Mouse (Mus musculus) heart, adult 2 months (tissue): ENCODE data around the gene Med13l. TPM values are rescaled to one million over a fixed set of nuclear protein-coding genes. Genes with fewer than 3 reads are reported as not detected.

Source experiments
- DNase-seq, 2 experiments: peaks; one replicate each; pipeline ENCODE4 v3.0.0; 2021
- H3K27ac ChIP-seq: fragments of 200-600 bp; 2 replicates; pipeline ENCODE4 v1.8.1; 2022
- H3K27me3 ChIP-seq: fragments of 200-500 bp; 2 replicates; pipeline ENCODE4 v1.6.1; 2012; ENCODE audit warnings: mild to moderate bottlenecking, low read length, inconsistent platforms, mixed read lengths; ENCODE audit not compliant: control insufficient read depth, insufficient read depth
- H3K36me3 ChIP-seq: fragments of 200-500 bp; 2 replicates; pipeline ENCODE4 v1.6.1; 2012; ENCODE audit warnings: low read length, inconsistent platforms; ENCODE audit not compliant: control insufficient read depth, insufficient read depth
- H3K4me1 ChIP-seq: fragments of 200-500 bp; 2 replicates; pipeline ENCODE4 v1.6.1; 2011; ENCODE audit warnings: low read length; ENCODE audit not compliant: control insufficient read depth, insufficient read depth
- H3K4me3 ChIP-seq: fragments of 200-600 bp; 2 replicates; pipeline ENCODE4 v1.8.1; 2022
- H3K79me2 ChIP-seq: fragments of 200-500 bp; replicated peaks from 2 replicates; pipeline ENCODE4 v1.6.1; 2012; ENCODE audit warnings: mild to moderate bottlenecking, inconsistent platforms, low read length, moderate library complexity, mixed read lengths; ENCODE audit not compliant: control insufficient read depth, insufficient read depth
- H3K9ac ChIP-seq: fragments of 200-500 bp; 2 replicates; pipeline ENCODE4 v1.6.1; 2012; ENCODE audit warnings: low read depth, mild to moderate bottlenecking, control low read depth, inconsistent platforms, low read length, mixed read lengths
- CTCF ChIP-seq: fragments of 200-600 bp; IDR thresholded peaks from 2 replicates; pipeline ENCODE4 v1.8.1; 2022; ENCODE audit warnings: antibody characterized with exemption, mild to moderate bottlenecking, moderate library complexity
- EP300 ChIP-seq: fragments of 200-500 bp; IDR thresholded peaks from 2 replicates; pipeline ENCODE4 v1.6.1; 2011; ENCODE audit warnings: low read depth, low read length, control low read depth; ENCODE audit not compliant: insufficient read depth
- POLR2A ChIP-seq: fragments of 200-500 bp; IDR thresholded peaks from 2 replicates; pipeline ENCODE4 v1.6.1; 2011; ENCODE audit warnings: mild to moderate bottlenecking, low read depth, low read length, control low read depth; ENCODE audit not compliant: insufficient read depth
- WGBS: fragments of 180-500 bp; shearing (Covaris S2); methylation state at CpG from one replicate; pipeline ENCODE4 v1.1.7; 2018; 5-methylcytosine and 5-hydroxymethylcytosine counted together
- intact Hi-C: fragments of 180-260 bp; cut with DNase I; formaldehyde crosslinking; loops from one replicate; pipeline ENCODE4 v1.15.1; 2025
- polyA plus RNA-seq: library from polyadenylated mRNA; depleted of rRNA; stranded (reverse); fragments of >200 nt; gene quantifications from 2 replicates; pipeline ENCODE4 v1.2.3, GENCODE M21; 2012
- total RNA-seq, 2 experiments: library from RNA; stranded (reverse); gene quantifications; 2 replicates each; pipeline ENCODE4 v1.2.3; 2021

The Med13l gene
- total and polyA plus RNA-seq, 3 experiments: 11.0 to 30.8 (median 29.9) TPM

- H3K9ac ChIP-seq: no peak overlapping the region
- 93% methylated on average over 6 of the region's 6 CpGs for WGBS
- H3K27me3 ChIP-seq: no peaks in the 10 kb centered on the region
- DNase-seq: no peak
- H3K36me3 ChIP-seq: no peaks in the 10 kb centered on the region
- H3K27ac ChIP-seq: no peak overlapping the region
- H3K4me3 ChIP-seq: no peak overlapping the region
- peaks cover 18% of the 10 kb centered on the region for H3K4me1 ChIP-seq
- TF ChIP-seq EP300 (no peak), CTCF (no peak), POLR2A (no peak)
- peaks cover 12% of the 10 kb centered on the region for H3K79me2 ChIP-seq
- intact Hi-C loops: loop anchor here (5.0 kb wide), 1 partner anchor 331 kb away; no protein-coding TSS in a partner anchor
Observed at GRCm38 (mm10) chr5:118598601-118599000, 38.1 kb downstream of the Med13l start.

GRCm38 (mm10) chr5:118601452-118601851, 41.0 kb downstream of the Med13l start:
- Histone ChIP-seq H3K4me1 (peaks cover 12% of the 10 kb centered on the region), H3K4me3 (no peak overlapping the region), H3K27ac (no peak overlapping the region), H3K27me3 (no peaks in the 10 kb centered on the region), H3K79me2 (peaks cover 5% of the 10 kb centered on the region), H3K36me3 (no peaks in the 10 kb centered on the region), H3K9ac (no peak overlapping the region)
- WGBS: 89% methylated on average over 4 of the region's 4 CpGs
- DNase-seq: no peak
- TF ChIP-seq POLR2A: no peak
- no peak for TF ChIP-seq CTCF
- no peak for TF ChIP-seq EP300
- intact Hi-C loops: loop anchor here (5.0 kb wide), 1 partner anchor 36 kb away; no protein-coding TSS in a partner anchor

- intact Hi-C loops: loop anchor here (5.0 kb wide), 1 partner anchor 35 kb away; no protein-coding TSS in a partner anchor
- no peaks in the 10 kb centered on the region for H3K36me3 ChIP-seq
- H3K4me3 ChIP-seq: no peak overlapping the region
- H3K4me1 ChIP-seq: peaks cover 12% of the 10 kb centered on the region
- peaks cover 4% of the 10 kb centered on the region for H3K79me2 ChIP-seq
- no peak overlapping the region for H3K27ac ChIP-seq
- H3K9ac ChIP-seq: no peak overlapping the region
- no peaks in the 10 kb centered on the region for H3K27me3 ChIP-seq
- 60% methylated on average over 7 of the region's 7 CpGs for WGBS
- no peak for DNase-seq
- no peak for TF ChIP-seq EP300
Observed at GRCm38 (mm10) chr5:118602706-118603105, 42.2 kb downstream of the Med13l start.

- Histone ChIP-seq H3K9ac (no peak overlapping the region), H3K36me3 (no peaks in the 10 kb centered on the region), H3K4me1 (peaks cover 11% of the 10 kb centered on the region), H3K79me2 (peaks cover 6% of the 10 kb centered on the region), H3K27me3 (no peaks in the 10 kb centered on the region), H3K4me3 (no peak overlapping the region), H3K27ac (no peak overlapping the region)
- TF ChIP-seq EP300 (no peak), CTCF (no peak), POLR2A (no peak)
- intact Hi-C loops: no loop called here
- no peak for DNase-seq
- WGBS: 95% methylated on average over 11 of the region's 11 CpGs
Observed at GRCm38 (mm10) chr5:118605424-118606067, 45.1 kb downstream of the Med13l start.

- TF ChIP-seq POLR2A: no peak
- no peak for TF ChIP-seq CTCF
- TF ChIP-seq EP300: no peak
- H3K27me3 ChIP-seq: no peaks in the 10 kb centered on the region
- H3K27ac ChIP-seq: no peak overlapping the region
- H3K9ac ChIP-seq: no peak overlapping the region
- intact Hi-C loops: no loop called here
- WGBS: 40% methylated on average over 13 of the region's 13 CpGs
- H3K79me2 ChIP-seq: peaks cover 6% of the 10 kb centered on the region
- no peak overlapping the region for H3K4me3 ChIP-seq
- DNase-seq: peak in 1 of 2 experiments; percentile 60
- no peaks in the 10 kb centered on the region for H3K36me3 ChIP-seq
- H3K4me1 ChIP-seq: peaks cover 9% of the 10 kb centered on the region
Observed at GRCm38 (mm10) chr5:118606636-118607035, 46.2 kb downstream of the Med13l start.

GRCm38 (mm10) chr5:118607900-118608299, 47.4 kb downstream of the Med13l start:
- H3K4me3 ChIP-seq: no peak overlapping the region
- WGBS: 95% methylated on average over 1 of the region's 1 CpGs
- H3K27ac ChIP-seq: no peak overlapping the region
- H3K4me1 ChIP-seq: peaks cover 11% of the 10 kb centered on the region
- no peak overlapping the region for H3K9ac ChIP-seq
- intact Hi-C loops: no loop called here
- H3K27me3 ChIP-seq: no peaks in the 10 kb centered on the region
- H3K79me2 ChIP-seq: peaks cover 5% of the 10 kb centered on the region
- no peak for DNase-seq
- TF ChIP-seq CTCF (no peak), POLR2A (no peak), EP300 (no peak)
- no peaks in the 10 kb centered on the region for H3K36me3 ChIP-seq
